Mouse (Mus musculus) ES-CJ7 (cell line): ENCODE results near the gene Naa50.

Experiments used
- DNase-seq: peaks from one replicate; pipeline ENCODE4 v3.0.0; 2011; ENCODE audit warnings: low read depth, low spot score

Naa50 gene

DNA sequence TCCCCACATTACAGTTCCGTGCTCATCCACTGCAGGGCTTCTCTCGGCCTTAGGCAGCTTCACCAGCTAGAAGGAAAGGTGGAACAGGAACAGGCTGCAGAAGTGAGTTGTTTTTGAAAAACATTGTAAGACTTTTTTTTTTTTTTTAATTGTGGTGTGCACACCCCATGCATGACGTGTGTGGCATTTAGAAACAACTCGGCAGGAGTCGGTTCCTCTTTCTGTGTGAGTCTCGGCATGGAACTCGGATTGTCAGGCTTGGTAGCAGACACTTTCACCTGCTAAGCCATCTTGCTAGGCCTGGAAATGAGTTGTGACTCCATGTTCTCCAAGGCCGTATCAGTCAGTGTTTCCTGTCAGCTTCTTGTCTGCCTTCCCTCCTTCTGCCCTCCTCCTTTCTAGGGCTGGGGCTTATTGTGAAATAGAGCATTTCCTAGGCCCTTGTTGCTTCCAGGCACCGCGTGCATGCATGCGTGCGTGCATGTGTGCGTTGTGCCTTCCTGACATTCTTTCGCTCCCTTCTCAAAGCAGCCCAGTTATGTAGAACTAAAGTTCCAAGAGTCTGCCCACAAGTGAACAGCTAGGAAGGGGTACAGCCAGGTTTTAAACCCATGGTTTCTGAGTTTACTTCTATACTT is 59.6 kb downstream of the Naa50 start:
- no peak for DNase-seq

DNA sequence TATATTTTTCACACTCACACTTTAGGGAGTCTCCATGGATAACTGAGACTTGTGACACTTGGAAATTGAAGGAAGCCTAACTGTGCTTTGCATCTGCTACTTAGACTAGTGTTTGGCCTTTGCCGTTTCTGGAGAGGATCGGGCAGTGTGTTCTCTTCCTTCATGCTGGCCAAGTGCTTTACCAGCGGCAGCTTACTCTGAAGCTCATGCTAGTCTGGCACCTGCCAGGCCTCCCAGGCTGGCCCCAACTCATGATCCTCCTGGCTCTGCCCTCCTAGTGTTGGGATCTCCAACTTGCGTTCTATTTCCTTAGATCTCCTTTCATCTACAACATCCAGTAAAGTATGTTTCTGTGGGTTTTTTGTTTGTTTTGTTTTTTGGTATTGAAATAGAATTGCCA is 60.5 kb downstream of the Naa50 start:
- DNase-seq = no peak

DNA sequence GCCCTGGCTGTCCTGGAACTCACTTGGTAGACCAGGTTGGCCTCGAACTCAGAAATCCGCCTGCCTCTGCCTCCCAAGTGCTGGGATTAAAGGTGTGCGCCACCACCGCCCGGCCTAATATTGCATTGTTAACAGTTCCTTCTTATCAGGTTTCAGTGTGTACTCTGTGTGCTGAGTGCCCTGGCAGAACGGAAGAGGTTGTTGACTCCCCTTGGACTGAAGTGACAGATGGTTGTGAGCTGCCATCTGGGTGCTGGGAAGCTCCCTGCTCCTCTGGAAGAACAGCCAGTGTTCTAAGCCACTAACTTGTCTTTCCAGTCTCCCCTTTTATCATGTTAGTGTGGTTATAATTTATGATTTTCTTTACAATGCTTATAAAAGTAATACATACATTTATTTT is 64.7 kb downstream of the Naa50 start:
- no peak for DNase-seq

DNA sequence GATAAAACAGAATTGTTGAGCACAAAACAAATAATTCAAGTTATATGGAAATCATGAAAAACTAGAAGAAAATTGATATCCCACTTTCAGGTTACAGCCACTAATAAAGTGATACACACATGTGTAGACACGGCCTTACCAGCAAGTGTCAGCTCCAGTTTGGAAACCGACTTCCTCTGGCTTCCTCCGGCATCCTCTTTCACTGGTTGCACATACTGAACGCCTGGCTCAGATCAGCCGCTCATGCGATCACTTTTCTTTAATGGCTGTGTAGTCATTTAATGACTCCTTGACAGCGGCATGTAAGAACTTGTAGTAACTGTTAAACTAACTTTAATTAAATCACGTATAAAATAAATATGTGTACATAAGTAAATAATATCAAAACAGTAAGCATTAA is 66.3 kb downstream of the Naa50 start:
- DNase-seq = no peak

DNA sequence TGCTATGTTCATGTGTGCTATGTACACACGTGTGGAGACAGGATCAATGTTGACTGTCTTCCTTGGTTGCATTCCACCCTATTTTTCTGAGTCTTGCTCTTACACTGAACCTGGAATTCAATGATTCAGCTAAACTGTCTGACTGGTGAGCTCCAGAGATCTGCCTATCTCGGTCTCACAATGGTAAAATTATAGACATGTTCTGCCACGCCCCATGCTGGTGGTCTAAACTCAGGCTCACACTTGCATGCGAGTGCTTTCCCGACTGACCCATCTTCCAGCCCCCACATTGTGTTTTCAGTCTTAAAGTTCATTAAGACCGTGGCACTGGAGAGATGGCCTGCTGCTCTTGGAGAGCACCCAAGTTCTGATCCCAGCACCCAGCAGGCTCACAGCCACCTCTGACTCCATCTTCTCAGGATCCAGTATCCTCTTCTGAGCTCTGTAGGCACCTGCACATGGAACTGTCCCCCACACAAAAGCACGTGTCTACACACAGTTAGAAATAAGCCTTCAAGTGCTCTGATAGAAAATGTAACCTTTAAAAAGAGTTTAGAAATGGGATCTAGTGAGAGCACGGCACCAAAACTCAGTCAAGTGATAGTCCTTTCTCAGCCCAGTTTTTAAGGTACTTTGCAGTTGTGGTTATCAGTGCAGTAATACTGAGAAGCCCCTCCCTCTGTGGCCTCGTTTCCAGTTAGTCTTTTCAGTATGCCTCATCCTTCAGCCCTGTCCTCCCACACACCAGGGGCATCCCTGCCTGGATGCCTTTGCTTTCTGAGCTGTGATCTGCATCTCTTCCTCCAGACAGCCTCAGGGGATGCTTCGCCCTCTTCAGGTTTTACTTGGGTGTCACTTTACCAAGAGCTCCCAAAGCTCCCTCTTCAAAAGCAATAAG is 70.8 kb downstream of the Naa50 start:
- DNase-seq = no peak

DNA sequence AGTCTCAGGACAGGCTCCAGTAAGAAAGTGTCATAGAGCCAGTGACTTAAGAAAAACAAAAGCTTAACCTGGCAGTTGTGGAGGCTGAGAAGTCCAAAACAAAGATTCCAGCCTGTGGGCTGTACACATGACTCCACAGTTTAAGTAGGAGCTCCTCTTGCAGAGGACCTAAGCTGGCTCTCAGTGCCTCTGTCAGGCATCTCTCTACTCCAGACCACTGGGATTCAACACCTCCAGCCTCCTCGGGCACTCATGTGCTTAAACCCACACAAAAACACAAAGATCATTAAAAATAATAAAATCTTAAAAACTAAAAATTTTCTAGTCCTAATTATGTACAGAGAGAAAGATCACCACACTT is 71.4 kb downstream of the Naa50 start:
- DNase-seq = no peak

DNA sequence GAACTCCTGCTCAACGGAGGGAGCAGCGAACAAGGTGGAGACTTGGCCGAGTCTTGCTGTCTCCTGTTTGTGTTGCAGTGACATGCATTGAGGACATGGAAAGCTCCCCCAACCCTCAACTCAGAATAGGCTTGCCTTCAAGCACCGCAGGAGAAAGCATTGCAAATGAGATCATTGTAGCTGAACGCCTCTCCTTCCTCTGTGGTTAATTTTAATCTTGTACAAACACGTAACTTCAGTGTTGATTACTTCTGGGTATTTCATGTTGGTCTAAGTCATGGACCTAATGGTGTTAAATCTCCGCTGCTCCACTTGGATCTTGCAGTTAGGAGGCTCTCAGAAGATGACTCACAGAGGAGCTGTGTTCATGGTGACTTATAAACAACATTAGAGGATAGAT is 73.1 kb downstream of the Naa50 start:
- no peak for DNase-seq
